Mouse (Mus musculus) megakaryocyte, embryonic 14.5 days (primary cell): ENCODE measurements around the gene Zfp689.

ENCODE experiments used
- FLI1 ChIP-seq: IDR thresholded peaks from 2 replicates; pipeline ENCODE4 v1.6.1; 2012; ENCODE audit warnings: low read length, inconsistent platforms, mixed read lengths
- GATA1 ChIP-seq: IDR thresholded peaks from 3 replicates; pipeline ENCODE4 v1.6.1; 2012; ENCODE audit warnings: mixed read lengths, low read length, inconsistent platforms, borderline replicate concordance

DNA sequence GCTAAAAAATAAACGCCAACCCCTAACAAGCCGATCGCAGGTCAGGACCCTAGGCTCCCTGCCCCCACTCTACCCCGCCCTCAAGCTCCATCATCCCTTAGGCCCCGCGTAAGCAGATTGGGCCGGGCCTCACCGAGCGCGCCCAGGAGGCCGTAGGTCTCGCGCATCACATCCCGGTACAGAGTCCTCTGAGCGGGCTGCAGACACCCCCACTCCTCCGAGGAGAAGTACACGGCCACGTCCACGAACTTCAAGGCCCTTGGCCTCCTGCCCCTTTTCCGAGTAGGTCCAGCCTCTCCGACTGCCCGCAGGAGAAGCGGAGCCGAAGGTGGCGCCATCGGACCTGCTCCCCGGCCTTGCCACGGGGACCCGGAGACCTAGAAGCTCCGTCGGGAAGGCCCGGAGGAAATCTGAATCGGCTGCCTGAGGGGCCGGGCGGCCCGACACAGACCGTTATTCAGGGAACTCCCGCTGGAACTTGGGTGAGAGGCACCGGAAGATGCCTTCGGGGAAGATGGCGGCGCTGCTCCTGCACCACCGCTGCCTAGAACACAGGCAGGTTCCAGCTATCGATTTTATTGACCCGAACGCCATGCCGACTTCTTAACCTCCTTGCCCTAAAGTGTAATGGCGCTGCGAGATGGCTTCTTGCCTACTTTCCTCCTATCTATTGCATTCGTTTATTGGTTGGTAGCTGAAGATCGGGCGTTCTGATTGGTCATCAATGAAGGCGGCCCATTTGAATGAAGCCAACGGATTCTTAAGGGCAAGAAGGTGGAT, at the start of gene Zfp689:
- TF ChIP-seq FLI1 (no peak; the same call in 1 of the 2 replicates), GATA1 (no peak)
